Mouse (Mus musculus) small intestine, adult 2 months (tissue): ENCODE data around the gene Rps15a.

Source experiments
- CTCF ChIP-seq: fragments of 200-500 bp; IDR thresholded peaks from 2 replicates; pipeline ENCODE4 v1.5.1; 2012; ENCODE audit warnings: low read depth, mild to moderate bottlenecking, control low read depth, inconsistent platforms, low read length, moderate library complexity, mixed read lengths; ENCODE audit not compliant: insufficient replicate concordance, insufficient read length; ENCODE audit errors: extremely low read depth
- POLR2A ChIP-seq: fragments of 200-500 bp; IDR thresholded peaks from 2 replicates; pipeline ENCODE4 v1.6.1; 2012; ENCODE audit warnings: low read depth, mild to moderate bottlenecking, control low read depth, inconsistent platforms, low read length, moderate library complexity

DNA sequence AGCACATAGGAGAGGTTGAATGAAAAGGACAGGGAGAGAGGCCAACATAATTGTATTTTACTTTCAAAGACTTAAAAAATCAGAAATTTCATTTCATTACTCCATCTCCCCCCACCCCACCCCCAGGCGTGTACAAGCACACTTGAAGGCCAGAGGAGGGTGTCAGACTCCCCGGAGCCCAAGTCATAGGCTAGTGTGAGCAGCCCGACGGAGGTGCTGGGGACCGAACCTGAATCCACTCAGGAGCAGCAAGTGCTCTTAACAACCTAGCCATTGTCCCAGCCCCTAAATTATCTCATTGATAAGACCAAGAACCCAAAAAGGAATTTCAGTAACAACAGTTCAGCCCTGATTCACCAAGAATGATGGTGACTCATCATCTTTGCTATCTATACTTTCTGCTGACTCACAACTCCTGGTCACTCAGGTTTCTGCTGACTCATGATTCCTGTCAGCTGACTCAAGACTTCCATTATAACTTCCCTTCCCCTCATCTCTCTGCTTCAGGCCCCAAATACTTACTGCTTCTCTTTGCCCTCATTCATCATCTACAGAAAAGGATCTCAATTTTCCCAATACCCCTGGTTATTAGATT is 11.4 kb downstream of the Rps15a start:
- TF ChIP-seq CTCF (no peak), POLR2A (no peak)
